Mouse (Mus musculus) gastrocnemius, postnatal 14 days (tissue): Measurements from ENCODE around the gene Timp2. TPM values are rescaled to one million over a fixed set of nuclear protein-coding genes. Genes with fewer than 3 reads are reported as not detected.
"Not testable (repeated sequence)": the region's sequence is repeated elsewhere in the genome, so short reads cannot be mapped to it uniquely, and the experiment has no call there.

Experiments used
- DNase-seq: peaks from one replicate; pipeline ENCODE4 v3.0.0; 2021; ENCODE audit warnings: mixed read lengths
- intact Hi-C: fragments of 180-260 bp; cut with DNase I; formaldehyde crosslinking; loops from one replicate; pipeline ENCODE4 v1.15.1; 2025; ENCODE audit warnings: low total_unique reads
- total RNA-seq, 2 experiments: library from RNA; stranded (reverse); gene quantifications; 2 replicates each; pipeline ENCODE4 v1.2.3; 2021

The Timp2 gene
- total RNA-seq, 2 experiments from 2014 or later = 119 to 133 TPM

DNA sequence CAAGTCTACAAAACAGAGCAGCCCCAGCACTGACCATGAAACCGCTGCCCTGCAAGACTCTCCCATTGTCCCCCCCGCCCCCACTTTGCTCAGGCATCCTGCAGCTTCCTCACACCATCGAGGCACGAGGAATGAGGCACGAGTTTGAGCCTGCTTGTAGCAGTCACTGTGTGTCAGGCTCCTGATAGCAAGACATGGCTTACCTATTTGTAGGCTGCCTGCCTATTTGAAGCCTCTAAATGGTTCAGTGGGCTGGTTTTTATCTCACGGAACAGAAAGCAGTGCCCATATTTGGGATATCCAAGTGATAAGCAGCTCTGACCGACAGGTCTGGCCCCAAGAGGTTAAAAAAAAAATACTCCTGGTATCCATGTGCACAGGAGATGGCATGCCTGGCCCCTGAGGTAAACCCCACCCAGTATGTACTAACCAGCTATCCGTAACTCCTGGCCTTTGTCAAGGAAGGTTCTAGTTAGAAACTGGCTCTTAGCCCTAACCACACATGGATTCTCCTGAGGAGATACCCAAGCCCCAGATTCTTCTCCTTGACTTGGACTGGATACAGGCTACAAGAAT is 39.2 kb downstream of the Timp2 start:
- no peak for DNase-seq
- intact Hi-C loops = loop anchor here (2.0 kb wide), 1 partner anchor 62 kb away; no protein-coding TSS in a partner anchor

DNA sequence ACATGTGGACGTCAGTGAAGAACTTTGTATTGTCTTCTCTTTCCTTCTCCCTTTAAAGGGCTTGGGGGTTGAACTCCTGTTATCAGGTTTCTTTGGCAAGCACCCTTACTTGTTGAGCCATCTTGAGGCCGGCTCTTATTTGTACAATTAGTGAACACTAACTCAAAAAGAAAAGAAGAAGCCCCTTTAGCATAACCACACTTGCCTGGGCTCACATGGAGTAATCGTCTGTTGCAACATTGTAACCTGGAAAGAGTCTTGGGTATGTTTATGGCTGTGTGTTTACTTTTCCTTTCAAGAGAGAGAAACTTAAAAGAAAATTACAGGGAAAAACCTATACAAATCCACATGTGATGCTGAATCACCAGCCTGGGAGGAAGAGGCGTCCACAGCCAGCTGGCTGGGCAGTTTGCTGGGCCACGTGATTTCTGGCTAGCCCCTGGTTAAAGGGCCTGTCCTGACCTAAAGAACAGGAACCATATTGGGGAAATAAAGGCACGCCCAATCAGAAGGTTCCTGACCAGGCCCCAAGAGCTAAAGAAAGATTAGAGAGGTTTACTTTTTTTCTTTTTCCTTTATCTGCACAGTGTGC is 43.3 kb downstream of the Timp2 start:
- DNase-seq = no peak
- intact Hi-C loops = no loop called here

DNA sequence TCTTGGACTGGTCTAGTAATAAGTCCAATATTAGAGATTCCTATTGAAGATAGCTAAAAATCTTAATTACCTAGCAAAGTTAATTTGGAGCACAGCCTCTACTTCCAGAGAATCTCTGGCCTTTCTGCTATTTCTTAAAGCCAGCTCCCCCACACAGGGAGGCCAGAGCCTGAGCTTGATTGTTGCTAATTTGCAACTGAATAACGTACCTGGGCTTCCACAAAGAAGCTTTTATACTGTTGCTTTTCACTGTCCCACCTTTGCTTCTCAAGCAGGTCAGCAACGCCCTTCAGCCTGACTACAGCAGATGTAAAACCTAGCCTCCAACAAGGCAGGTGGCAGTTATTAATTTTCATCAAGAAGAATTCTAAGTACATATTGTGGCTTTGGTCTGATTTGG is 47.6 kb downstream of the Timp2 start:
- intact Hi-C loops, DNase-seq: not testable (repeated sequence)

DNA sequence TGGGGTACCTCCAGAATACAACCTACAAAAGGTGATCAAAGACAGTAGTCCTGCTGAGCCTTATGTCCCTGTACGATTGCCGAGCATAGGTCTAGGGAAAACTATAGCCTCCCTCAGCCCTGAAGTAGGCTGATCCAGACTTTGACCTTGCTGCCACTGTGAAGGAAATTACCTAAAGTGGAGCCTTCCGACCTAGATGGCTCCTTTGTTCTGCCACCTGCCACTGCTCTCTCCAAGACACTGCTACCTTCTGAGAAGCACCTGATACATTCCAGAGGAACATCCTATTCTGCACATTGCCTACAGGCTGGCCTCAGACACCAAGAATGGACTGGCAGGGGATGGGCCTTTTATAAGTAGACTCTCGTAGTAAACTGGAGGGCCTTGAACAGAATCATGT is 51.6 kb downstream of the Timp2 start:
- intact Hi-C loops, DNase-seq: not testable (repeated sequence)

DNA sequence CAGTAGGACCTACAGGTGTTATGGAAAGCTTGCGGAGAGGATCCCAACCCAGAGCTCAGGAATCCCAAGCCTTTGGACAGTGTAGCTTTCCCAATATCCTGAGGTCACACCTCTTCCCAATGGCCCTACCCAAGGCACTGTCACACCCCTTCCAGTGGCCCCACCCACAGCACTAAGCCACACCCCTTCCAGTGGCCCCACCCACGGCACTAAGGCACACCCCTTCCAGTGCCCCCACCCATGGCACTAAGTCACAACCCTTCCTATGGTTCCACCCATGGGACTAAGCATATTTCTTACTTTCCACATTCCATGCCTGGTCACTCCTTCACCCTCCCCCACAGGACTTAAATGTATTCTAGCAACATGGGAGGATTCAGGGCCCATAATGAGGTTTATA is 56.7 kb downstream of the Timp2 start:
- intact Hi-C loops = no loop called here
- no peak for DNase-seq

DNA sequence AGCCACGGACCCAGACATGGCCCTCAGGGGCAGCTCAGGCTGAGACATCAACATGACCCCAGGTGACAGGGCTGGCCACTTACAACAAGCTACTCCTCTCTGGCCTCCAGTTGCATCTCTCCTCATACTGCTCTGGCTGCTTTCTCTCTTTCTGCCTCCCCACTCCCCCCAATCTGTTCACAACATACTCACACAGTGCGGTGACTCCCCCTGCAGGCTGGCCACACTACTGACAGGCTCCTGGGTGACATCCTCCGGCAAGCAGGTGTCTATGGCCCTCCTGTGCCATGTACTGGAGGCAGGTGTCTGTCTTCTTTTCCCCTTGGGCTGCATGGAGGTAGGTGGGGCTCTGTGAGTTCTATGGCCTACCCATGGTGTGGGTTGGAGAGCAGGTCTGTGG is 57.6 kb downstream of the Timp2 start:
- no peak for DNase-seq
- intact Hi-C loops = no loop called here

DNA sequence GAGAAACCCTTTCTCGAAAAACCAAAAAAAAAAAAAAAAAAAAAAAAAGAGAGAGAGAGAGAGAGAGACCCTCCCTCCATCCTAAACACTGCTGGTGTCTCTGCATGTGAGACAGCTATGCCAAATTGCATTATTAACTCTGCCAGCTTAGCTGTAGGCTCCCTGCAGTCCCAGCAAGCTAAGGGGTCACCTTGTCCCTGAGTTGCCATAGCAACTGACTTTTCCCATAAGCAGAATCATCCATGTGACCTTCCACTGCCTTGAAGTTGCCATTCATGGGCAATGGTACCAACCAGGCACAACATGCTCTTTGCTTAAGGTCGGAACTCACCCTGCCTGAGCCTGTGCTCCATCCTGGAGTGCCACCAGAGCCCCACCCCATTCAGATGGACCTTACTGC is 60.5 kb downstream of the Timp2 start:
- intact Hi-C loops = no loop called here
- DNase-seq = no peak

DNA sequence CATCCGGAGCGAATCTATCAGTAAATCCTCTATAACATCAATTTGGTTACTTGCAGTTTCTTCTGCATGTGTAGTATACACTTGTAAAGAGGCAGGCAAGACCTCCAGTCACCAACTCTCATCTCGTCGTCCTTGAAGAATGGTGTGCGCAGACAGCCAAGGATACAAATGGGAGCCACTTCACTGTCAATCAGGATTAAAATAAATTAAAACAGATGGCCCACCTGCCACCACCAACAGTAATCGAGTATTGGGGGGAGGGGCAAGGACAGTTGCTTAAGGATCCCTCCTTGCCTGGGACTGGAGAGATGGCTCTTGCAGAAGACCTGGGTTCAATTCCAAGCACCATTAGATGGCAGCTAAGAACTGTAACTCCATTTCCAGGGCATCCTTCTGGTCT is 62.9 kb downstream of the Timp2 start:
- intact Hi-C loops = no loop called here
- no peak for DNase-seq

DNA sequence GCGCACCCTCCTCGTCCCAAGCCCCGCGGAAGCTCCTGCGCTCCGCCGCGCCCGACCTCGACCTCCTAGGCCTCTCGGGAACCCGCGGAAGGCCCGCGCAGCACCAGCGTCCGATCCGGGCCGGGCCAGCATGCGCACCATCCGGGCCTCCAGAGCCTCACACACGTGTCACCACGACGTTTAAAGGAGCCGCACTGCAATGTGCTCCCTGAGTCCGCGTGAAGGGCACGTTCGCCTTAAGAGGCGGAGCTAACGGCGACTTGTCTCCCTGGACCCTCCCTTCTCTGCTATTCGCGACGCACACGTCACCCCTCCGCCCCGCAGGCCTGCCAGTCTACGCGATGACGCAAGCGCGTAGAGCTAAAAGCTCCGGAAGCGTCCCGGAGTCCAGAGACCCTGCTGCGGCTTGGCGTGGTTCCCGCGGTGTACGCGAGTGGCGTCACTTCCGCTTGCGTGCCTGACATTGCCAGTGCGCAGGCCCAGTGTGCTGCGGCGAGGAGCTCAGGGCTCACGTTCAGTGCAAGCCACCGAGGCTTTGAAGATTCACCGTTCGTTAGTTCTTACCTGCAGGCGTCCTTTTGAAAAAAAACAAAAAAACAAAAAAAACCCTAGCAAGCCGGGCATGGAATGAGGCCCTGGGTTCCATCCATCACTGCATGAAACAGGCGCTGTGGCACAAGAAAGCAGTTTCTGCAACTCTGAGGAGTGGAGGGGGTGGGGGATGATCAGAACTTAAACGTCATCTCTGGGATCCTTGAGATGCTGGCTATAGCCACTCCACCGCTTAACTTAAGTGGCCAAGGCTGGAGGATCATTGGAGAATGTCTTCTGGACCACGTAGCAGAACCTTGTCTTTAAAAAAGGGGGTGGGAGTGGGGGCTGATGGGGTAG is 65.3 kb downstream of the Timp2 start, which contains the start of gene Usp36:
Usp36 (minus strand) TSS at position 246 of the 891 bp plus-strand sequence.
- DNase-seq = peak; percentile 100
- intact Hi-C loops = no loop called here

DNA sequence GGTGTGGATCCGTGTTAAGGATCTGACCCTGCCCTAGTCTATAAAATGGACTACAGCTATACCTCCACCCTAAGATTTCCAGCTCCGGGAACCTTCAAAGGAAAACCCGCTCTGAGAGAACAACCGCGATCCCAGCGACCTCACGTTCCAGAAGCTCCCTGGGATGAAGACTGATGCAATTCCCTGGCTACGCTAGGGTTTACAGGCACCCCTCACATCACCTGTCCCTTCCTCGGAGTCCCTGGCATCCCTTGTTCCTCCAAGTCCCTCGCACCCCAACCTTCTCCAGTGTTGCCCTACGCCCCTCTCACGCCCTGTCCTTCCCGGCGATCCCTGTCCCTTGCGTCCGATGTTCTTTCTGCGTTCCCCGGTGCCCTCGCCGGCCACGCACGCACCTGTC is 66.0 kb downstream of the Timp2 start:
- intact Hi-C loops = no loop called here
- no peak for DNase-seq

DNA sequence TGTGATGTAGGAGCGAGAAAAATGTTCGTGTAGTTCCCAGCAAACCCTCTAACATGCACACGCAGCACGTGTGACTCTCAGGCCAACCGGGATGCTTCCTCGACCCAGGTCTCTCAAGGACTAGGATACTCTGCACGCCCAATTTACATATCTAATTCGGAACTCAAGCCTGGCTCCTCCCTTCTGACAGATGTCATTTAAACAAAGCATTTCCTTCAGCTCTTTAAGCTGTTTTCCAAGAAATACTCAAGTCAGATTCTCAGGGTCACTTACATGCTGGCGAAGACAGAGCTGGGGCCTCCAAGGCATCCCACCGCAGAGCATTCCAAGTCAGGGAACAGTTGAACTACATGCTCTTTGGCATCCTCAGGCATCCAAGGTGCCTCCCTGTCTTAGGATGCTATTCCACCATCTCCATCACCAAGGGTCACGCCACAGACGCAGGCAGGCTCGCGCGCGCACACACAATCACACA is 66.5 kb downstream of the Timp2 start:
- intact Hi-C loops = no loop called here
- no peak for DNase-seq

DNA sequence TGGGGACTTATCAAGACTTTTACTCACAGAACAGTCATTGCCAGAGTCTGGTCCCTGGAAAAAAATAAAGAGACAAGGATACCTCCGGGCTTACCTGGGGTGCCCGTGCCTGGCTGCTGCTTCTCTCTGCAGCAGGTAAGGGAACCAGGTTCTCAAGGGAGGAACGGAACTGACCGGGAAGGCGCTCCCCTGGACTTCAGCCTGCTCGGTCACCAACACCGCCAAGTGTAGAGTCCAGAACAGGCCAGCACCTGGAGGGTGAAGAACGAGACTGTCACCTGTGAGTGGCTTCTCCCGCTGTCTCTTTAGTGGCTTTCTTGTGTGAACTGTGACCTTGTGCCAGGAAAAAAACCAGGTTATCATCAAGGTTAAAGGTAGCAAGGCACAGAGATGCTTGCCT is 68.0 kb downstream of the Timp2 start:
- no peak for DNase-seq
- intact Hi-C loops = no loop called here

DNA sequence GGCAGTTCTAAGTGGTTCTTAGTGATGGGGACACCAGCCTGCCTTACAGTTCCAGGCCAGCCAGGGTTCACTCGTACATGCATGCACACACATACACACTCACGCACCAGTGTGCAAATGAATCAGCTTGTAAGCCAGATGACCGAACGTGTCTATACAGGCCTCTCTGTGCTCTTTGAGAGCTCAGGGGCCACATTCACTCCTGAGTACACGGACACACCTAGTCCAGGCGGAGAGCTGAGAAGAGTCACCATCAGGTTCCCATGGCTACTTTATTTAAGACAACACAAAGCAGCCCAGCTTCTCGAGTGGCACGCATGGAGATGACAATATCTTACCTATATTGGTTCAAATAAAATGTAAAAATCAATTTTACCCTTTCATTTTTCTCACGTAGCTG is 69.1 kb downstream of the Timp2 start:
- intact Hi-C loops = no loop called here

DNA sequence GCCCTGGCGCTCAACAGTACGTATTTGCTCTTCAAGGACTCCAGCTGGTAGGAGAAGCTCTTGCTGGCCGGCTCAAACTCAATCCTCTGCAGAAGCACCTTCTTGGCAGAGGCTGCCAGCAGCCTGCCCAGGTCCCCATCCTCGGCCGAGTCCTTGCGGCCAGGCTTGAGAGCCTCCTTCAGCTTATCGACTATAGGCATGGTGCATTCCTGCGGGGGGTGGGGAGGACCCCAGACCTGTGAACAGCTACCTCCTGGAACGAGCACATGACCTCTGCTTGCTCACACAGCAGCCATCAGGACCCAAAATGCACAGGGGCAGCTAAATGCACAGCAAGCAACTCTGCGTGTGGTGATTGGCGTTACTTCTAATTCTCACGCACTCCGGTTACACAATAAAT is 69.7 kb downstream of the Timp2 start:
- intact Hi-C loops = no loop called here

More for the DNA sequence above, 69.1 kb downstream of the Timp2 start:
- no peak for DNase-seq

DNA sequence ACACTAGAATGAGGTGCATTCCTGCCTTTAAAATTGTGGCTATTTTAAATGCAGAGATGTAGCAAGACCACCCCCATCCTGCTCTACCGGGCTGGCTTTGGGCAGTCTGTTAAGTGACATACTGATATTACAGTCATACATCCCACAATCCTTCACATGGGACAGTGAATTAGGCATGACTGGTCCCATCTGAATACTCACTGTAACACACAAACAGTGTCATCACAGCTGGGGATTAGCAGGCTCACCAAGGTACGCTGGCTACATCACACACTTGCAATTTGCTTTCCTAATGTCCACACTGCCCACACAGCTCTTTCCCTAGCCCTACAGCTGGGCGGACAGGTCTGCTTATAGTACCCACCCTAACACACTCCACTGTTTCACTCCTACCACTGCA is 75.3 kb downstream of the Timp2 start:
- DNase-seq = no peak
- intact Hi-C loops = no loop called here

More for the DNA sequence above, 69.7 kb downstream of the Timp2 start:
- DNase-seq = no peak

DNA sequence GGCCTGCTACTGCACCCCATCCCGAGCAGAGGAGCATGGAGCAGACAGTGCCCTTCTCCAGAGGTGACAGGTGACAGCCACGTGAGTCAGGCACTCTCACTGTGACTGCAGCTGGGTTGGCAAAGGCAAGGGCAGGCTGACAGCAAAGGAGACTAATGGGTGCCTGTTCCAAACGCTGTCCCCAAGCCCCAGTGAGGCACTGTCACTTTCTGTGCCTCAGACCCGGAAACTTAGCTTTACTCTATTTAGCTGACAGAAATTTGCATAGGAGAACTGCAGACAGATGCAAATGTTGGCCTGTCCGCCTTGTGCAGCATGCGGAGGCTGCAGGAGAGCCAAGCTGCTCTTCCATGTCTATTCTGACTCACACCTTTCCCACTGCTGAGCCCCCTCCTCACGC is 79.2 kb downstream of the Timp2 start:
- DNase-seq = no peak
- intact Hi-C loops = no loop called here

DNA sequence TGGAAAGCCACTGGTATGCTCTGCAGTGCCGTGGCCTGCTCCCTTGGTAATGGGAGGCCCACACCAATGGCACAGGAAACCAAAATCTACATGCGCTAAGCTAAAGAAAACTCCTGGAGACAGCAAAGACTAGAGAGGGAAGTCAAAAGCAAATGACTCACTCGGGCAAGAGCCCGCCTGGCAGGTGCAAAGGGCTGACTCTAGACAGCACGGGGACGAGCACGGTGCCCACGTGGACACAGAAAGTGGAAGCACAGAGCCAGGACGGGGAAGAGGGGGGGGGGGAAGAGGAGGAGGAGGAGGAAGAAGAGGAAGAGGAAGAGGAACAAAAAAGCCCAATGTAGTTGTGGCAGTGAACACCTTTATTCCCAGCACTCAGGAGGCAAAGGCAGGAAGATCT is 80.4 kb downstream of the Timp2 start:
- DNase-seq = no peak
- intact Hi-C loops = no loop called here

DNA sequence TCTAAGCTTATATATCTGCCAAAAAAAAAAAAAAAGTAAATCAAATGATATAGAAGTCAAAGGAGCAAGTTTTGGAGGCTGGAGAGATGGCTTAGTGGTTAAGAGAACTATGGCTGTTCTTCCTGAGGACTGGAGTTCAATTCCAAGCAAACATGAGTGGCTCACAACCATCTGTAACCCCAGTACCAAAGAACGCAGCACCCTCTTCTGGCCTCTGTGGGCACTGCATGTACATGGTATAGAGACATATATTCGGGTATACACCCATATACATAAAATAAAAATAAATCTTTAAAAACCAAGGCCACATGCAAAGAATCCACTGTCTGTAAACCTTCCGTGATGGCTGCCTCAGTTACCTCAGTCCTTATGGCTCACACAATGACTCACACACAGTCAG is 85.7 kb downstream of the Timp2 start:
- DNase-seq = no peak
- intact Hi-C loops = no loop called here

DNA sequence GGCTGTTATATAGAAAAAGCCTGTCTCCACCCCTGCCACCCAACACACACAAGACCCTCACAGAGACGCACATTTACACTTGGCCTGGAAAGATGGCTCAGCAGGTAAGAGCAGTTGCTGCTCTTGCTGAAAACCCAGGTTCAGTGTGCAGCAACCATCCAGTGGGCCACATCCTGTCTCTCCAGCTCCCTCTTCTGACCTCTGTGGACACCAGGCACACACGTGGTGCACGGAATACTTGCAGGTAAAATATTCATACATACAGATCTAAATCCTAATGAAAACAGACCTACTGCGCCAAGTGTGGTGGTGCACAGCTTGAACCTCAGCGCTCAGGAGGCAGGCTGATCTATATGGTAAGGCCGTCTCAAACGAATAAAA is 88.9 kb downstream of the Timp2 start:
- intact Hi-C loops = no loop called here
- no peak for DNase-seq

DNA sequence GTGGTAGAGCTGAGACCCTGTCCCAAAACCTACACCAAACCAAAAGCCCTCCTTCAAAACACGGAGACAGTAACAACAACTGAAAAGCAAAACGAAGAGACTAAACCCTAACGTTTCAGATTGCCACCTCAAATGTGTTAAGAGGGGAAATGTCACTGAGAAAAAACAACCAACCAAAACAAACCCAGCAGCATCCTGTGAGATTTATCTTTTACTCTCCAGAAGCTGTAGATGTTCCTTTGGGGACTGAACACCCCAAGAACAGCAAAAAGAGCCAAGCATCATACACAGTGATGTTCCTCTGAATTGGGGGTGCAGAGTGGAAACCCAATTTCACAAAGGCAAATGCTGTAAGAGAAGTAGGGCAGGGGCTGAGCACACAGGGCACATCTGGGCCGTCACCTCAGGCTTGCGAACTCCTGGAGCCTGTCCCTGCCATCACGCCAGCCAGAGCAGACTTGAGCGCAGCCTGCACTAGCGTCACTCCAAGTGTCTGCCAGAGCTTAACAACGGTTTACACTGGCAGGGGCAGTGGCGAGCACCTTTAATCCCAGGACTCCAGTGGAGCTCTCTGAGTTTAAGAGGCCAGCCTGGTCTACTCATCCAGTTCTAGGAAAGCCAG is 89.4 kb downstream of the Timp2 start:
- intact Hi-C loops = no loop called here

More for the DNA sequence above, 89.4 kb downstream of the Timp2 start:
- no peak for DNase-seq
